Mouse (Mus musculus) C2C12 (cell line): ENCODE measurements around the gene Psmd7.

Experiments
- CEBPB ChIP-seq: IDR thresholded peaks from one replicate; pipeline ENCODE4 v1.6.1; 2011; ENCODE audit warnings: low read depth, mild to moderate bottlenecking, control low read depth, moderate library complexity
- MYOG ChIP-seq: IDR thresholded peaks from one replicate; pipeline ENCODE4 v1.6.1; 2011; ENCODE audit not compliant: control insufficient read depth, insufficient read length; ENCODE audit errors: extremely low read depth

- TF ChIP-seq MYOG (no peak), CEBPB (no peak)
Observed at GRCm38 (mm10) chr8:107608751-107609150, 20.5 kb upstream of the Psmd7 start.
